Mouse (Mus musculus): Measurements from ENCODE around the gene Spcs2.

The Spcs2 gene

DNA sequence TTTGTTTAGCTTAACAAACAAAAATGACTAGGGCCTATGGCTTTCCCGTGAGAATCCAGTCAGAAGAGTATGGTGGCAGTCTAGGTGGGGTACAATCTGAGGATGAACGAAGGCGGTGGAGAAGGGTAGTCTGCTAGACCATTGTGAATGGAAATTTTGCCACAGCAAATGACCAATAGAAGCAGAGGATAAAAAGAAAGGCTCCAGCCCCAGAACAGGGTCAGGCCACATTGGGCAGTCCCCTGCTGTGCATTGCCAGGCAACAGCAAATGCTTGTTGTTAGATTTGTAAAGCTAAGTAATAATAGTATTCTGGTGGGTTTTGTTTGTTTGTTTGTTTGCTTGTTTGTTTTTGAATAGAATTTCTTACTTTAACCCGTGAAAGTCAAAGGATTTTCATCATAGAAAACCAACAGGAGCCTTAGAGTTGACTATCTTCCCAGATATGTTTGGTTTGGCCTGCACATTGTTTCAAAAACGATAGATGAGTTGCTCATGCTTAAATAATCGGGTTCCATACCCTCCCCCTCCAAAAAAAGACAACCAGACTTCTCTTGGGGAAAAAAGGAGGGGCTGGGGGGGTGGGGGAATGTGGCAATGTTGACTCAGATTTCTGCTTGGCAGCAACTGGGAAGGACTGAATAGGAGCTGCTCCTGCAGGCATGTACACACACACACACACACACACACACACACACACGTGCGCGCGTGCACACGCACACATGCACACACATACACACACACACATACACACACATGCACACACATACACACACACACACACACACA lies 1.2 kb upstream of the Spcs2 start:
- DNase-seq (ENCODE audit: low read depth in 2 of 2, low spot score in 2 of 2) = no peak

GRCm38 (mm10) chr7:99858813-99859585 lies 4.3 kb downstream of the Spcs2 start, which contains the start of gene Xrra1:
Xrra1 (plus strand) TSS chr7:99859116.
- DNase-seq (ENCODE audit: low read depth in 2 of 2, low spot score in 2 of 2) = peak; percentile 92 to 93

GRCm38 (mm10) chr7:99858175-99858812 lies 5.0 kb downstream of the Spcs2 start:
- DNase-seq (ENCODE audit: low read depth in 2 of 2, low spot score in 2 of 2) = no peak

DNA sequence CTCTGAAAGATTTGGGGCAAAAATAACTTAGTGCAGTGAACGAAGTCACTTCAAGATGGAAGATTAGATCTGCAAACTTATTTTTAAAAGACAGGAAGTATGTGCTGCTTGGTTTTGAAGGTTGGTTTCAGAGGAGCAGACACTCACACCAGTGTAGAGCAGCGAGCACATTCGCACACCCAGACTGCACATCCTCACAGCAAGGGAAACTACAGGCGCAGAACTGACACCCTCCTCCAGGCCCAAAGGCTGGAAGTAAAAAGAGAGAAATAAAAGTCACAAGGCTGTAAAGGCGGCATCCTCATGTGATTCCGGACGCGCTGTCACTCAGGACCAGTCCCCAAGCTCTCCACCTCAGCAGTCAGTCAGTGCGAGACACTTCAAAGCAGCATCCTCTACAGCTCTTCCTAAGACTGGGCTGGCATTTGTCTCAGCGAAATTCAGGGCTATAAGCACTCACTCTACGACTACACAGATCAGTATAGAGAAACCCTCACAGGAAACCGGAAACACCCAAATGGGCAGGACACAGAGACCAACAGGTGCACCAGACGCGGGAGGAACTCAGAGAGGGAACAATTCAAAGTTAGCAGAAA lies 6.9 kb downstream of the Spcs2 start:
- peak; percentile 24 to 30 for DNase-seq (ENCODE audit: low read depth in 2 of 2, low spot score in 2 of 2)

- DNase-seq (ENCODE audit: low read depth in 2 of 2, low spot score in 2 of 2) = no peak
These were observed 9.0 kb downstream of the Spcs2 start for GRCm38 (mm10) chr7:99854311-99854710.

GRCm38 (mm10) chr7:99853350-99853749 lies 9.9 kb downstream of the Spcs2 start:
- DNase-seq (ENCODE audit: low read depth in 2 of 2, low spot score in 2 of 2) = no peak

DNA sequence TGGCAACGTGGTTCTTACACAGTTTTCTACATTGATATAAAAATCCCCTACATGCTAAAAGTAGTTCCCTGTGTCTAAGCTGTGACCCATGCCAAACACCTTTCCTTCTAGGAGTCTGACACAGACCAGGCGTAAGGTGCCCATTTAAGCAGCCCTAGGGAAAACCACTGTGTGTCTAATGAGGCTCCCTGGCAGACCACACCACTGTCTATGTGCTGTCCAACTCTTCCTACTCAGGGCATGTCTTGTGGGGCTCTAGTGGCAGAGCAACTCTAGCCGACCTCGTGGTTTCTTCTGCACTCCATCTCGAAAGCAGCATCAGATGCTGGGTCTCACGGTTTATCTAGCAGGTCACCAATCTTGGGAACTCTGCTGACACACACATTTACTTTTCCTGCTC lies 11.6 kb downstream of the Spcs2 start:
- no peak for DNase-seq (ENCODE audit: low read depth in 2 of 2, low spot score in 2 of 2)

- no peak for DNase-seq (ENCODE audit: low read depth in 2 of 2, low spot score in 2 of 2)
These were observed 12.1 kb downstream of the Spcs2 start for GRCm38 (mm10) chr7:99851121-99851520.

- DNase-seq (ENCODE audit: low read depth in 2 of 2, low spot score in 2 of 2) = no peak
These were observed 12.7 kb downstream of the Spcs2 start for GRCm38 (mm10) chr7:99850534-99850933.

DNA sequence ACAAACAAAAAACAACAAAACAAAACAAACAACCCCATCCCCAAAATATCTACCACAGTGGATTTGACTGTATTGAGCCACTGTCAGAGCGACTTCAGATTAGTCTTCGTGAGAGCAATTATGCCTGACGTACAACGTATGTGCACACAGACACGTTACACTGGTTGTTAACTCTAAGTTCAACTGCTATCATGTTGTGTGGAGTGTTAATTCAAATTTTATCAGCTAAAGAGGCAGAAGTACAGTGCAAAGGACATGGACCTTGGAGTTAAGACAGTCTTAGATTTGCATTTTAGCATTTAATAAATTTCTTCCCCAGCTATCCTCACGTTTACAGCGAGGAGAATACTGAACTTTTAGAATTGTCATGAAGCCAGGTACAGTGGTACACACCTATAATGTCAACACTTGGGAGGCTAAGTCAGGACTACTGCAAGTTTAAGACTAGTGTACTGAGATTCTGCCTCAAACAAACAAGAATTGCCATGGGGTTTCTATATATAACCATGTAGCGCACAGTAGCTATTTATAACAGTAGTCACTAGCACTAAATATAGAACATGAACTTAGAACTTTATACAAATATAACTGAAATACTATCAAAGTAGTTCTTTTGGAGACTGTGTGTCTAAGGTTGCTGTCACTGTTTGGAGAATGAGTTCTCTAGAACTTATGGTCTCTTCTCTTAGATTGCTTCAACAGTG lies 17.6 kb downstream of the Spcs2 start:
- DNase-seq (ENCODE audit: low read depth in 2 of 2, low spot score in 2 of 2) = no peak

DNA sequence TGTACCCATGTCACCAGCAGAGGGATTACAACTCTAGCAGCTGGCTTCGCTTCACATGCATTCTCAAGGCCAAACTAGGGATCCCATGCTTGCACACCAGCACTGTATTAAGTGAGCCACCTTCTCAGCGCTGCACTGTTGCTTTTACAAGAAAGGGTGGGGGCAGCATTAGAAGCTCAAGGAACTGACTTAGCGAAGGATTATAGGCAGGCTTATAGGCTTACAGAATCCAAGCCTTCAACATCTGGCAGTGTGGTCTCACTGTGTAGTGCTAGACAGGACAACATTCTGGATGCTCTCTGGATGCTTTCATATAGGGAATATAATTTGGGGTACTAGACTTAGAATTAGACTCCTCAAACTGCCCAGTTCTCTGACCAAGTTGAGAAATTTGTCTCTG lies 25.0 kb downstream of the Spcs2 start:
- no peak for DNase-seq (ENCODE audit: low read depth in 2 of 2, low spot score in 2 of 2)

DNA sequence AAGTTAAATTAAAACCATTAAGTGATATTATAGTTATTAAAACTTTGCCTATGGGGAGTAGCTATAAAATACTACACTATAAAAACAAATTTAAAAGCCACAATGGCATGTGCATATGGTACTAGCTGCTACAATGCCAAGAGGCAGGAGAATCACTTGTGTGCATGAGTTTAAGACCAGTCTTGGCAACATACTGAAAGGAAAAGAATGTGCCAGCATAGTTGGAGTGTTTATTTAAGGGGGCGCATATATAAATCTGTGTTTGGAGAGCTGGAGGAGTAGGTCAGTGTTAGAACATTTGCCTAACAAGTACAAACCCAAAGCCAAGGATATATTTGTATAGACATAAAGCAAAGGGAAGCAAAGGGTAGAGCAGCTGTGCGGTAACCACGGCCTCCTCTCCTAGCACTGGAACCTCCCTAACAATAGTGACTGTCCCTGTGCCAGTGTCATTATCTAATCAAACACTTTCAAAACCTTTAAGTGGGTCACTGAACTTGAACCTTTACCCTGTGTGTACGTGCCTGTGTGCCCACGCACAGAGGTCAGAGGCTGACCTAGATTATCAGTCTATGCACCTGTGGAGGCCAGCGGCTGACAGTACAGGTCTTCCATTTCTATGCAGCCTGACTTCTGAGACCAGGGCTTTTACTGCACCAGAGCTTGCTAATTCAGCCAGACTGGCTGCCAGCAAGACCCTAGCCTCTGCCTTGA lies 25.7 kb downstream of the Spcs2 start:
- no peak for DNase-seq (ENCODE audit: low read depth in 2 of 2, low spot score in 2 of 2)

- DNase-seq (ENCODE audit: low read depth in 2 of 2, low spot score in 2 of 2) = no peak
These were observed 26.5 kb downstream of the Spcs2 start for GRCm38 (mm10) chr7:99836781-99837180.

DNA sequence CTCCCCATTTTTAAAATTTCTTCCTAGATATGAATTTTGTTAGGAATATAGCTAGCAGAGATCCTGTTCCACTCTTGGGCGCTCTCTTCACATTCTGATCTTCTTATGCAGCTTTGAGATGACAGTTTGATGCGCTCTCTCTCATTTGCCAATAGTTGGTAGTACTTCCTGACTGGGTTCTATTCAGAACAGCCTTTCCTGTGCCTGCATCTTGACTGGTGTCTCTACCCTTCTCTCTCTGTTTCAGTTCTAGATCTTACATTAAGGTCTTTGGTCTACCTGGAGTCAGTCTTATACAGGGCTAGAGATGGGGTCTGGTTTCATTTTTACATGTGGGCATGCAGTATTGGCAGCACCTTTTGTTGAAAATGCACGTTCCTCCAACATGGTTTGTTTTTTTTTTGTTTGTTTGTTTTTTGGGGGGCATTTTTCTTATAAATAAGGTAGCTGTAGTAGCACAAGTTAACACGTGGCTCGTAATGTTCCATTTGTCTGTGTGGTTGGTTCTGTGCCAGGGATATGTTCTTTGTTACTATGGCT lies 28.9 kb downstream of the Spcs2 start:
- no peak for DNase-seq (ENCODE audit: low read depth in 2 of 2, low spot score in 2 of 2)

- DNase-seq (ENCODE audit: low read depth in 2 of 2, low spot score in 2 of 2) = no peak
These were observed 29.4 kb downstream of the Spcs2 start for GRCm38 (mm10) chr7:99833846-99834222.

DNA sequence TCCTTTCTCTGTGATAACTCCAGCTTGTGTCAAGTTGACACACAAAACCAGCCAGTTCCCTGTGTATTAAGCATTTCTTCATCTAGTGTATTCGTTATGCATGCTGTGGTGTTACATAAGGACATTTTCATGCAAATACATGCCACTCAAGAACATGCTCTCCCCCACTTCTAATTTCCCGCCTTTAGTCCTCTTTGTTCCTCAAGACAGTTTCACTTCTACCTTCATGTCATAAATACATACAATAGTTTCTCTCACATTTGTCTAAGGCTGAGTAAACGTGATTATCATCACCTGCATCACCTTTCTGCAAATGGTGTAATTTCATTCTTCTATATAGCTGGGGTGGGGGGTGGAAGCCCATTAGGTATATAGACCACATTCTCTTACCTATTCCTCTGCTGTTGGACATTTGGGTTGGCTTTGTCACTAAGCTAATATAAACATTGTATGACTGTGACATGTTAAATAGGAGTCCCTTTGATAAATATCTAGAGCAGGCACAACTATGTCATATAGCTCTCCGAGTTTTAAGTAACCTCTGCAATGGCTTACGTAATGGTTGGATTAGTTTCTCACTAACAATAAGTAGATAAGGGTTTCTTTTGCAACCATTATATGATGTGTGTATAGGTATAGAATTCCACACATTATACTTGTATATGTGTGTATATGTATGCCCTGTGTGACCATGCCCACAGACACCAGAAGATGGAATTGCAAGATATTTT lies 30.0 kb downstream of the Spcs2 start:
- no peak for DNase-seq (ENCODE audit: low read depth in 2 of 2, low spot score in 2 of 2)

- peak; percentile 84 to 92 for DNase-seq (ENCODE audit: low read depth in 2 of 2, low spot score in 2 of 2)
These were observed 35.1 kb downstream of the Spcs2 start, which contains the start of gene Neu3 for GRCm38 (mm10) chr7:99828083-99828570. Neu3 (minus strand) TSS chr7:99828417.

DNA sequence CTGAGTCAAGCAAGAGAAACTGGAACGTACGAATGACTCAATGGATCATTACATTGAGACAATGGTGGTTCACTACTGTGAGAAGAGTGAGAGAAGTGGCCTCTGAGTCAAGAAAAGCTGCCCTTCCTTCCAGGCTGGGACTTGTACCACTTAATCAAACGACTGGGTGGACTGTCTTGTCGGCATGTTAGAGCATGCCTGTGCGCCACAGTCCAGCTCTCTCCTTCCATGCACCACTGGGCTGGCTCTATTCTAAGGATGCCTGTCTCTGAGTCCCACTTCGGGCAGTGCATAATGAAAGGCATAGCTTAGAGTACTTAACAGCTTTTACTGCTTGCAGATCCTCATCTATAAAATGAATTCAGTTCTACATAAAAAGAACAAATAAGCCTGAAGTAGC lies 37.2 kb downstream of the Spcs2 start:
- no peak for DNase-seq (ENCODE audit: low read depth in 2 of 2, low spot score in 2 of 2)

GRCm38 (mm10) chr7:99825511-99825910 lies 37.8 kb downstream of the Spcs2 start:
- DNase-seq (ENCODE audit: low read depth in 2 of 2, low spot score in 2 of 2) = no peak

Data from CD8-positive naive resting alpha-beta T cell, adult 2 months (primary cell).